Mouse (Mus musculus): ENCODE measurements around the gene Dscam. TPM values are rescaled to one million over a fixed set of nuclear protein-coding genes. Genes with fewer than 3 reads are reported as not detected.

Dscam gene
- polyA plus RNA-seq, 1 experiment from 2014 or later = 8.5 TPM

DNA sequence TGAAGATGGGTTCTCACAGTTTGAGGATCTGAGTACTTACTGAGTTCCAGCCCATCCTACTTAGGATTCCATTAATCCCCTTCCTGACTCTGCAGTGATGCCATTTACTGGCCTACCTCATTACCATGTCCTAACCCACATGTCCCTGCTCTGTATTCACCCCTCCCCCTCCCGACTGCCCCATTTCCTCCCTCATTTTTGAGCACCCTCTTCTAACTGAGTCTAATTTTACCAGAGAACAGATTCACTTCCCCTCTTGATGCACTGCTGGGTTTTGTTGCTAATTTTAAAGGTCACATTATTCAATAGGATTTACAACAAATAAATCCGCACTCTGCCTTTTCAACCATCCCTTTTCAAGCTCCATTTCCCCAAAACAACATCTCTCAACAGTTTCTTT is 629.5 kb downstream of the Dscam start:
- Histone ChIP-seq H3K27ac (ENCODE audit: low read length) (no peak overlapping the region), H3K36me3 (ENCODE audit: control insufficient read depth, insufficient read depth) (no peaks in the 10 kb centered on the region), H3K27me3 (replicated peaks; ENCODE audit: control insufficient read depth, insufficient read depth, low read length) (no peaks in the 10 kb centered on the region), H3K4me2 (ENCODE audit: low read length) (no peak overlapping the region), H3K9me3 (ENCODE audit: control insufficient read depth, low read length) (no peaks in the 10 kb centered on the region), H3K4me1 (replicated peaks; ENCODE audit: control insufficient read depth, insufficient read depth, low read length) (no peaks in the 10 kb centered on the region), H3K9ac (replicated peaks; ENCODE audit: low read depth, low read length) (no peak overlapping the region), H3K4me3 (replicated peaks; ENCODE audit: low read length) (no peak overlapping the region)
- 60% methylated on average over 2 of the region's 2 CpGs for WGBS
- ATAC-seq = no peak

Other genes starting within 250 kb of the Dscam start
- gene Bace2, start 186.0 kb upstream of the Dscam start, polyA plus RNA-seq (2015; fragmentation: Nextera tagmentation; extraction: Ambion mirVana) = 1.8 and 1.9 TPM in 2 replicates